Mouse (Mus musculus): ENCODE measurements around the gene 1600014C23Rik. TPM values are rescaled to one million over a fixed set of nuclear protein-coding genes. Genes with fewer than 3 reads are reported as not detected.

Gene 1600014C23Rik
- polyA plus RNA-seq, 1 experiment = not detected

DNA sequence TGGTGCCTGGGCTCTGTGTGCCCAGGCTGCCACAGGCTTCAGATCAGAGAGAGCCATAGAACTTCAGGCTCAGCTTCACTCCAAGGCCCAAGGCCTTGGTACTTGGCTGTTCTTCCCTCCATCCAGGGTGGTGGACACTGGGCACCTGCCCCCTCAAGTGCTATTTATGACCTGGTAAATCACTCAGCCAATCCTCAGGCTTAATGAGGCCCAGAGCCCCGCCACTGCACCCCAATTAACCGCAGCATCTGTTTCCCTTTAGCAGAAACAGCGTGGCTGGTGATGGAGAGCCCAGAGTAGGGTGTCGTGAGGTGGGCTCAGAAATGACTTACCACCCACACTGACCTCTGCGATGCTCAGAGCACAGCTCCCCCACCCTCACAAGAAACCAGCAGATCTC, 23.2 kb upstream of the 1600014C23Rik start:
- H3K27me3 ChIP-seq (ENCODE audit: control insufficient read depth, insufficient read depth, low read length, poor library complexity, severe bottlenecking) = no peaks in the 10 kb centered on the region
- H3K27ac ChIP-seq (ENCODE audit: insufficient read depth, low read length) = no peak overlapping the region
- no peak overlapping the region for H3K9ac ChIP-seq (ENCODE audit: low read depth, poor library complexity, severe bottlenecking)
- no peaks in the 10 kb centered on the region for H3K9me3 ChIP-seq (replicated peaks; ENCODE audit: control insufficient read depth, insufficient read depth, low read length, poor library complexity, severe bottlenecking)
- H3K4me1 ChIP-seq (ENCODE audit: control insufficient read depth, insufficient read depth, low read length) = no peaks in the 10 kb centered on the region
- H3K4me3 ChIP-seq (ENCODE audit: low read depth, low read length) = no peak overlapping the region
- H3K36me3 ChIP-seq (ENCODE audit: control insufficient read depth, insufficient read depth, low read length, poor library complexity, severe bottlenecking) = no peaks in the 10 kb centered on the region
- TF ChIP-seq POLR2A (IDR thresholded peaks at IDR 0.05; ENCODE audit: insufficient read depth, low read length) = no peak
- TF ChIP-seq EP300 (IDR thresholded peaks at IDR 0.05; ENCODE audit: insufficient read depth, low read depth, low read length) = no peak
- no peak for TF ChIP-seq CTCF (IDR thresholded peaks at IDR 0.05; ENCODE audit: low read depth, low read length)

DNA sequence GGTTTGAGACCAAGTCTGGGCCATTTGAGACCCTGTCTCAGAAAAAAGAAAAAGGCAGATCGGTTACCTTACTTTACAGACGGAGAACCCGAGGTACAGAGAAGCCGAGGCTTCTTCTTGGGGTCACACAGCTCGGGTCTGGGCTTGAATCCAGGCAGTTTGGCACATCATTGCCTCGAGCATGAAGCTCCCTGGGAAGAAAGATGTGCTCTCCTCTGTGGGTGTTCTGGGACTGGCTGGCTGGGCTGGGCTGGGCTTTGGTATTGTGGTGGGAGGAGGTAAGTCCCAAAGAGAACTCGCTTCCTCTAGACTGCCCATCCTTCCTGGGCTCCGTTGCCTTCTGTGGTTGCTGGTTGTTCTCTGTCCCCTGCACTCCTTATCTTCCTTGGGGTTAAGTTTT, 22.7 kb upstream of the 1600014C23Rik start:
- Histone ChIP-seq H3K9me3 (replicated peaks; ENCODE audit: control insufficient read depth, insufficient read depth, low read length, poor library complexity, severe bottlenecking) (no peaks in the 10 kb centered on the region), H3K27ac (ENCODE audit: insufficient read depth, low read length) (no peak overlapping the region), H3K27me3 (ENCODE audit: control insufficient read depth, insufficient read depth, low read length, poor library complexity, severe bottlenecking) (no peaks in the 10 kb centered on the region), H3K4me1 (ENCODE audit: control insufficient read depth, insufficient read depth, low read length) (no peaks in the 10 kb centered on the region), H3K9ac (ENCODE audit: low read depth, poor library complexity, severe bottlenecking) (no peak overlapping the region), H3K4me3 (ENCODE audit: low read depth, low read length) (no peak overlapping the region), H3K36me3 (ENCODE audit: control insufficient read depth, insufficient read depth, low read length, poor library complexity, severe bottlenecking) (no peaks in the 10 kb centered on the region)
- TF ChIP-seq CTCF (IDR thresholded peaks at IDR 0.05; ENCODE audit: low read depth, low read length) (no peak), POLR2A (IDR thresholded peaks at IDR 0.05; ENCODE audit: insufficient read depth, low read length) (no peak), EP300 (IDR thresholded peaks at IDR 0.05; ENCODE audit: insufficient read depth, low read depth, low read length) (no peak)

- Histone ChIP-seq H3K9me3 (replicated peaks; ENCODE audit: control insufficient read depth, insufficient read depth, low read length, poor library complexity, severe bottlenecking) (no peaks in the 10 kb centered on the region), H3K27me3 (ENCODE audit: control insufficient read depth, insufficient read depth, low read length, poor library complexity, severe bottlenecking) (no peaks in the 10 kb centered on the region), H3K36me3 (ENCODE audit: control insufficient read depth, insufficient read depth, low read length, poor library complexity, severe bottlenecking) (no peaks in the 10 kb centered on the region), H3K9ac (ENCODE audit: low read depth, poor library complexity, severe bottlenecking) (no peak overlapping the region), H3K4me1 (ENCODE audit: control insufficient read depth, insufficient read depth, low read length) (no peaks in the 10 kb centered on the region), H3K27ac (ENCODE audit: insufficient read depth, low read length) (no peak overlapping the region), H3K4me3 (ENCODE audit: low read depth, low read length) (no peak overlapping the region)
- TF ChIP-seq EP300 (IDR thresholded peaks at IDR 0.05; ENCODE audit: insufficient read depth, low read depth, low read length) = no peak
- TF ChIP-seq POLR2A (IDR thresholded peaks at IDR 0.05; ENCODE audit: insufficient read depth, low read length) = no peak
- TF ChIP-seq CTCF (IDR thresholded peaks at IDR 0.05; ENCODE audit: low read depth, low read length) = no peak
Observed at GRCm38 (mm10) chr17:45754186-45754862, 20.7 kb upstream of the 1600014C23Rik start.

DNA sequence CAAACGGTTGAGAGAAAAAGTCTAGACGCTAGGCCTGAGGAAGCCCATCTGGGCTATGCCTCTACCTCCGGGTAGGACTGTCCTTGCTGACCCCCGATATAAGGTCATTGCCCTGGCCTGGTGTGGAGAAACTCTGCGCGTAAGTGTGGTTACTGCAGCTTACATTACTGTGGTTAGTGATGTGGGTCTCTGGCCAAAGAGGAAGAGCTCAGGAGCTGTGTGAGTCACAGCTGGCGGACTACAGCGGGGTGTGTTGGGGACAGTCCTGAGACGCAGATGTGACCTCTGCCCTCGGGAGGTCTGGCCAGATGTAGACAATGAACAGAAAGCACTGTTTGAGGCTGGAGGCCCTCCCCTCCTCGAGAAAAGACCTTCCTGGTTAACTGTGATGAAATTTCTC, 19.0 kb upstream of the 1600014C23Rik start:
- no peaks in the 10 kb centered on the region for H3K9me3 ChIP-seq (replicated peaks; ENCODE audit: control insufficient read depth, insufficient read depth, low read length, poor library complexity, severe bottlenecking)
- H3K4me3 ChIP-seq (ENCODE audit: low read depth, low read length) = no peak overlapping the region
- H3K4me1 ChIP-seq (ENCODE audit: control insufficient read depth, insufficient read depth, low read length) = no peaks in the 10 kb centered on the region
- no peaks in the 10 kb centered on the region for H3K36me3 ChIP-seq (ENCODE audit: control insufficient read depth, insufficient read depth, low read length, poor library complexity, severe bottlenecking)
- no peak overlapping the region for H3K9ac ChIP-seq (ENCODE audit: low read depth, poor library complexity, severe bottlenecking)
- TF ChIP-seq EP300 (IDR thresholded peaks at IDR 0.05; ENCODE audit: insufficient read depth, low read depth, low read length) (no peak), POLR2A (IDR thresholded peaks at IDR 0.05; ENCODE audit: insufficient read depth, low read length) (no peak), CTCF (IDR thresholded peaks at IDR 0.05; ENCODE audit: low read depth, low read length) (no peak)
- no peaks in the 10 kb centered on the region for H3K27me3 ChIP-seq (ENCODE audit: control insufficient read depth, insufficient read depth, low read length, poor library complexity, severe bottlenecking)
- H3K27ac ChIP-seq (ENCODE audit: insufficient read depth, low read length) = no peak overlapping the region

GRCm38 (mm10) chr17:45752053-45752452, 18.4 kb upstream of the 1600014C23Rik start:
- Histone ChIP-seq H3K27ac (ENCODE audit: insufficient read depth, low read length) (no peak overlapping the region), H3K4me3 (ENCODE audit: low read depth, low read length) (no peak overlapping the region), H3K9ac (ENCODE audit: low read depth, poor library complexity, severe bottlenecking) (no peak overlapping the region), H3K27me3 (ENCODE audit: control insufficient read depth, insufficient read depth, low read length, poor library complexity, severe bottlenecking) (no peaks in the 10 kb centered on the region), H3K4me1 (ENCODE audit: control insufficient read depth, insufficient read depth, low read length) (no peaks in the 10 kb centered on the region), H3K9me3 (replicated peaks; ENCODE audit: control insufficient read depth, insufficient read depth, low read length, poor library complexity, severe bottlenecking) (no peaks in the 10 kb centered on the region), H3K36me3 (ENCODE audit: control insufficient read depth, insufficient read depth, low read length, poor library complexity, severe bottlenecking) (no peaks in the 10 kb centered on the region)
- TF ChIP-seq CTCF (IDR thresholded peaks at IDR 0.05; ENCODE audit: low read depth, low read length) = no peak
- no peak for TF ChIP-seq POLR2A (IDR thresholded peaks at IDR 0.05; ENCODE audit: insufficient read depth, low read length)
- TF ChIP-seq EP300 (IDR thresholded peaks at IDR 0.05; ENCODE audit: insufficient read depth, low read depth, low read length) = no peak

DNA sequence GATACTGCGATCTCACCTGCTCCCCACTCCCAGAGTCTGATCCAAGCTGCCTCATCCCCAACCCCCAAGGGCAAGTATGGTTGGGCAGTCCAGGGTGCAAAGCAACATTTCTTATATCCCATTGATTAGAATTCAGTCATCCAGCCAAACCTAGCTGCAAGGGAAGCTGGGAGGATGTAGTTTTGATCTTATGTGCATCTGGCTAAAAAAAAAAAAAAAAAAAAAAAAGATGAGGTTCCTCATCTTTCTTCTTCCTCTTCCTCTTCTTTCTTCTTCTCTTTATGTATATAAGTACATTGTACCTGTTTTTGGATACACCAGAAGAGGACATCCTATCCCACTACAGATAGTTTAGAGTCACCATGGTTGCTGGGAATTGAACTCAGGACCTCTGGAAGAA, 17.7 kb upstream of the 1600014C23Rik start:
- TF ChIP-seq POLR2A (IDR thresholded peaks at IDR 0.05; ENCODE audit: insufficient read depth, low read length) (no peak), EP300 (IDR thresholded peaks at IDR 0.05; ENCODE audit: insufficient read depth, low read depth, low read length) (no peak), CTCF (IDR thresholded peaks at IDR 0.05; ENCODE audit: low read depth, low read length) (no peak)
- Histone ChIP-seq H3K4me1 (ENCODE audit: control insufficient read depth, insufficient read depth, low read length) (no peaks in the 10 kb centered on the region), H3K9me3 (replicated peaks; ENCODE audit: control insufficient read depth, insufficient read depth, low read length, poor library complexity, severe bottlenecking) (no peaks in the 10 kb centered on the region), H3K9ac (ENCODE audit: low read depth, poor library complexity, severe bottlenecking) (no peak overlapping the region), H3K27me3 (ENCODE audit: control insufficient read depth, insufficient read depth, low read length, poor library complexity, severe bottlenecking) (no peaks in the 10 kb centered on the region), H3K27ac (ENCODE audit: insufficient read depth, low read length) (no peak overlapping the region), H3K36me3 (ENCODE audit: control insufficient read depth, insufficient read depth, low read length, poor library complexity, severe bottlenecking) (no peaks in the 10 kb centered on the region), H3K4me3 (ENCODE audit: low read depth, low read length) (no peak overlapping the region)

Measured in ES-Bruce4 (cell line).